Mouse (Mus musculus) cerebral cortex, adult 2 months (tissue): ENCODE data around the gene Pthlh.

Source experiments
- WGBS: fragments of 180-500 bp; shearing (Covaris S2); methylation state at CpG from one replicate; pipeline ENCODE4 v1.1.7; 2018; 5-methylcytosine and 5-hydroxymethylcytosine counted together

The Pthlh gene

DNA sequence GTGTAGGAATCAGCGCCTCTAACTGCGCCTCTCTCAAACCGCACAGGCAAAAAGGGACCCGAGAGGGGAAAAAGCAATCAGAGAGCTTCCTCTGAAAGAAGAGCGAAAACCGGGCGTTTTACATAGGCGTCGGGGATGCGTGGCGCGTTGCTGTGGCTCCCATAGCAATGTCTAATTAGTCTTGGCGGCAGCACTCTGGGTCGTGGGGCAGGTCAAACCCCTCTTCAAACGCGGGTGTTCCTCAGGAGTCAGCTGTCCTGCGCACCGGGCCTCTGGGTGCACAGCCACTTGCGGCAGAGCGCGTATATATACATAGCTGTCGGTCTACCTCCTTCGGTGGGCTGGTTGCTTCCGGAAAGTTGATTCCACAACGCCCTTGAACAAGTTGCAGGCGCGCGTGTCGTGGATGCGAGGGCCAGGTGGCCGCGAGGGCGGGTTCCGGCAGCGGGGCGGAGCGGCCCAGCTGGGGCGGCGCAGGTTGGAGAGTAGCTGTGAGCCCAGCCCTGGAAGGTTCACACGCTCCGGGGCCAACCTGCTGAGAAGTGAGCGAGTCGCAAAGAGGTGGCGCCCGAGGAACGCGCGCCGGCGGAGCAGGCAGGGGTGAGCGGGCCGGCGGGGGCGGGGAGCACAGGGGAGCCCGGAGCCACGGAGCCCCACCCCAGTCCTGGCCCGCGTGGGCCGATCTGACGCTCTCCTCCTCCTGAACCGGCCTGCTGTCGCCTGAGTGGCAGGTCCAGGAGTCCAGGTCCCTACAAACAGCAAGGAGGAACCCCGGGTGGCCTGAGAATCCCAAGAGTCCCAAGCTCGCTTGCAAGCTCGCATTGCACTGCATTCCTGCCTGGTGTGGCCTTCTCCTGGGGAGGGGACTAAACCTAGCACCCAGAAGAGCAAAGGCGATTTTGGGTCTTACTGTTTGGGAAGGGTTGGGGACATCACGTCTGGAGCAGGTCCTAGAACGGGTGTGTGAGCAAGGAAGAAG is at the start of gene Pthlh:
Gene Pthlh, minus strand, starts transcription at position 597 of the 979 bp plus-strand sequence.
- 3% methylated on average over 67 of the region's 68 CpGs for WGBS

DNA sequence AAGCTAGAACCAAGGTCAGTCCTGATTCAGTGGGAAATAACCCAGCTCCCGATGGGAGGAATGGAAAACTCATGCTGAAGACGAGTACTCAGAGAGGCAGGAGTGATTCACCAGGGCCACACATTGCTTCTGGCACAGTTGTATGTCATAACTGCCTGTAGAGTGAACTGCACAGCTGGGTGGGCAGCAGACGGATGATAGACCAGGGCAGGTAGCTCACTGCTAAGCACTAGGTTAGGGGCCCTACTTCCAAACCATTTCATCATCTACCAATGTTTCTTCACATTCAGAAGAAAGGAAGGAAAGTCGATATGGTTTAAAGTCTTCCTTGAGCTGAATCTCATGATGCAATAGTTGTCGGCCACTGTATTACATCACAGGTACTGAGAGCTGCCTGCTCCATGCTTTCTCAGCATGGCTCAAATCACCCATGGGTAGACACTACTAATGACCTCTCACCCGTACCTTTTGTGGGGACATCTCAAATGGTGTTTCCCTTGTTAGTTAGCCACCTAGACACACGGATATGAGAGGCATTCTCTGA is 46.5 kb upstream of the Pthlh start:
- 84% methylated on average over 7 of the region's 7 CpGs for WGBS

DNA sequence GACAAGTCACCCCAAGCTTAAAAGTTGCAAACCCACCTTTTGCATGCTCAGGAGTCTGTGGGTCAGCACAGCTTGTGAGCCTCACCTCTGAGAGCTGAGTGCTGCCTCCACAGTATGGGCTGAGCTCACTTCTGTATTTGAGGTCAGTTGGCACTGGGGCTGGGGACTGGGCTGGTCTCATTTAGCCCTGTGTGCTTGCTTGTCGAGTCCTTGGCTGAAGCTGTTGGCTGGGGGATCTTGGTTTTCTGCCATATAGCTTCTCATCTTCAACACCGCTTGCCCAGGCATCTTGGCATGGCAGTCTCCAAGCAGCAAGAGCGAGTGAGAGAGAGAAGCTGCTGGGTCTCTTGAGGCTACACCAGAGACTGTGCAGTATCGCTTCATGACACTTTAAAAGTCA is 46.1 kb upstream of the Pthlh start:
- 73% methylated on average over 4 of the region's 4 CpGs for WGBS

DNA sequence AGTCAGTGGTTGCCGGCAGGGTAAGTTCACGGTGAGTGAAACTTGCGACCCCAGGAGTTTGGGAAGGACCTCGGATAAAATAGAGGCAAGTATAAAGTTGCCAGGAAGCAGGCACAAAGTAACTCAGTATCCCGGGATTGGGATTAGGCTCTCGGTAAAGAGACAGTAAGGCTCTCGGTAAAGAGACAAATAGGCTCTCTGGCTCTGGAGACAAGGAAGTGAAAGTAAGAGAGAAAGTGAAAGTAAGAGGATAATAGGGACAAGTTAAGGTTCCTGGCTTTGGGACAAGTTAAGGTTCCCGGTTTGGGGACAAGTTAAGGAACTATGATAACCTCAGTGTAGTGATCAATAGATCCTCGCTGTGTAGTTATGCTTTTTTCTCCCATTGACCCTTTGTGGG is 40.3 kb upstream of the Pthlh start:
- 83% methylated on average over 8 of the region's 9 CpGs for WGBS

DNA sequence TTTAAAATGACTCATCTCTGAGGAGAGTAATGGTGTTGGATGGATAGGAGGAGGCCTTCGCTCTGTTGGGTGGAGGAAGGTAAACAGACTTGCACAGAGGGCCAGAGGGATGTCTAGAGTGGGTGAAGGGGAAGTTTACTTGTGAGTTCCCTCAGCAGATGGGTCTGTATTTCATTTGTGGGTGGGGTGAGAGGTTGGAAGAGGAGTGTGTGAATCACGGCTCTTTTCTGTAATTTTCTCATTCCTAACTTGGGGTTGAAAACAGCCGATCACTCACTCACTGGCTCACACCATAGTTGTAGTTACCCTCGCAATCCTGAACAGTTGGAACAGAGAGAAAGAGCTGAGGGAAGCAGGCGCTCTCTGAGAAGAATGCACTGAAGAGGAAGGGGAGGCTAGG is 35.6 kb upstream of the Pthlh start:
- WGBS: 53% methylated on average over 5 of the region's 5 CpGs

DNA sequence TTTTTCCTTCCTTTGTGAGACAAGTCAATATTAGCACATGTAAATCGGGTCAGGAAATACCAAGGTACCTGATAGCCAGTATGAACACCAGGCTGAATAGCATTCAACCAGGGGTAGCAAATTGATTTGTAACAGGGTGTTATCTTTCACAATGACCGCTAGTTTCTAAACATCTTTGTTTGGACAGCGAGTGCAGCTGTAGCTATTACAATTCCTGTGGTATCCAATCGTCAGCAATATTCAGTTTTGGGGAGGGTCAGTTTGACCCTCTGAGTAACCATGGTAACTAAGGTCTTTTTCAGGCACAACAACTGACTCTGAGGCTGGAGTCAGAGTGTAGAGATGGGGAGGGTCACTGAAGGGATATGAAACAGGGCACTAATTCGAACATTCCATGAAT is 15.3 kb upstream of the Pthlh start:
- 76% methylated on average over 5 of the region's 5 CpGs for WGBS

DNA sequence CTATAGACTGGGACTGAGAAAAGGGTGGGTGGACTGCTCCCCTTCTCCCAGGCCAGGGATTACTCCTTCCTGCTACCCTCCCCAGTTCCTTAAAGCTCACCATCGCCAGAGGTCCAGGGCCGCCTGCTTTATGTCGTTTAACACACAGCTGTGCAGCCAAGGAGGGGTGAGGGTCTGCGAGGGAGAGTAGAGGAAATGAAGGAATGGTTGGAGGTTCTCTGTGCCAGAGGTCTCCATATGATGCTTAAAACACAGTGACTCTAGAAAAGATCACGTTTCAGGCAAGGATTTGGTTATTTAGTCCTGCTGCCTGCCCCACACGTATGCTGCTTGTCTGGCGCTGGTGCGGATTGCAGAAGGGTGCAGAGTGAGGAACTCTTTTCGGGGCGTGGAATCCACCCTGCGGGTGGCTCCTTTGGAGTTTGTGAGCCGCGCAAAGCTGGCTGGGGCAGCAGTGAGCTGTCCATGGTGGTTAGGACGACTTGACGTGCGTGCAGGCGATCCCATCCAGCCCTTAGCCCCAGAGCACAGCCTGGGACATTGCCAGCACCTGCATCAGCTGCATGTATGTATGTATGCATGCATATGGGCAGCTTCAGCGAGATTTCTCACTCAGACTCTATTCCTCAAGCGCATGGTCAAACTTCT is 4.3 kb upstream of the Pthlh start:
- WGBS: 25% methylated on average over 19 of the region's 19 CpGs

DNA sequence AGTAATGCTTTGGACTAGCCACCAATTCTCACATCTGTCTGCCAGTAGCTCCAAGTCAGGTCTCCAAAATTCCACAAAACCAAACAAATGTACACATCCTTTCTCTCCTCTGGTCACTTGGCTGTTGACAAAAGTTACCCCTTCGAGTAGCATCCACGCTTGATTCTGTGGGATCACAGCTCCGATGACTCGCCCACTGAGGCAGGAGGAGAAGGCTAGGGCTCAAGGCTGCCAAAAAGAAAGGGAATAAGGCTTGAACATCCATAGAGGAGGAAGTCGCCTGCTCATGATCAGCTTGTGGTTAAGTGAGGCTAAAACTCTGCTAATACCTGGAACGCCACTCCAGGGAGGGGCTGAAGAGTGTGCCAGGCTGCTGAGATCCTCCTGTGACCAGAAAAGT is 2.5 kb upstream of the Pthlh start:
- WGBS: 86% methylated on average over 6 of the region's 6 CpGs

DNA sequence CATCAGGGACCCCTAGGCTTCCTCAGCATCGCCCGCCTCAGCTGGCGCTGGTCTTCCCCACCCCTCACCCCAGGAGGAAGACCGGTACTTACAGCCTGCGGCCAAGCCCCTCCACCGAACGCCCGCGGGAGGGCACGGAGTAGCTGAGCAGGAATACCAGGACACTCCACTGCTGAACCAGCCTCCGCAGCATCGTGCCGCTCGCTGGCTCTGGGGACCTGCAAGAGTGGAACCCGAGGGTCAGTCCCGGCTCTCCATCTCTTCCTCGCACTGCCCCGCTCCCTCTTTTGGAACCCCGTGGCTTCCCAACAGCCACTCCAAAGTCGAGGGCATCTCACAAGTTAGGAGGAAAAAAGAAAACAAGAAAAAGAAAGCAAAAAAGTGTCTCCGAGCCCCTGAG is 805 bp downstream of the Pthlh start:
- 1% methylated on average over 21 of the region's 21 CpGs for WGBS

DNA sequence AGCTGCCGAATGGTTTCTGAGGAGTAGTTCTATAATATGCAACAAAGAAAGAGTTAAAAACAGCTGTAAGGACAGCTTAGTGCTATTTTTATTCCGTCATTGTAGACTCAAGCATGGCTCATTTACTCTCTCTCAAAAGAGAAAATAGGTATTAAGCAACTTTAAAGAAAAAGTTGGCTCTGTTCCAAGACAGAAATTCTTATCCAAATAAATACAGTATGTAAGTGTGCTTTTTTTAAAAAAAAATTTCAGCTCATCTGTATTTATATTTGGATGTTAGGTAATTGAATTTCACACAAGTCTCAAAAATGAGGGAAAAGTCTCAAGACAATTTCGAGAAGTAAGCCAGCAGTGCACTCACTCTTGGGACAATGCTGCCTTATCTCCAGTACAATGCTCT is 2.4 kb downstream of the Pthlh start:
- WGBS: 17% methylated on average over 3 of the region's 3 CpGs

DNA sequence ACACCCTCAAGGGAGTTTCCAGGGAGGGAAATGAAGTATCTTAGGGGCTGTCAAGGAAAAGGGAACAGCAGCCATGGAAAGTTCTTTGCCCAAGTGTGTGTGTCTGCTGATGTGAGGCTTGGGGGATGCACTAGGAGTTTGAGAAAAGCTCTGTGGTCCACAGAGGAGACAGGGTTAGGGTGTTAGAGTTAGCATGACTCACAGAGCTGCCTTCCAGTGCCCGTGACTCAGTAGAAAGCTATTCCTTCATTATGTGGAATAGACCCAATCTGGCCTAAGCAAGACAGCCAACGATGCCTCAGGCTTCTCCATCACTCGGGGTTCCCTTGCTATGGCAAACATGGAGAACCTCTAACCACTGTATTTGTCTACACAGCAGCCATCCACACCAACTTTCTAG is 3.2 kb downstream of the Pthlh start:
- WGBS: 83% methylated on average over 3 of the region's 3 CpGs

DNA sequence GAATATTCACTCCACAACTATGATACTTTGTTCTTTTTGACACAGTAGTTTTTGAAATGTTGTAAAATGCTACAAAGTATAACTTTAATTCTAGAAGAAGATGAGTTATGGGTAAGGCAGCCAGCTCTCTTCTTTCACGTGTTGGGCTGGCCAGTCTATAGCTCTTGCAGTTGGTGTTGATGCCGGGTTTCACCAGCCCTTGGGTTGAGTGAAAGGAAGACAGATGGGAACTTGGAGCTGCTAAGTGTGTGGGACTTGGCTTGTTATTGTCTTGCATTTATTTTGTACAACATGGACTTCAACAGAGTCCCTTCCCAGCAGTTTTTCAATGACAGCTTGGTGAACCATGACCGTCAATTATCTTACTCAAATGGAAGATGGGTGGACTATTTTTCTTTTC is 16.2 kb downstream of the Pthlh start:
- 50% methylated on average over 3 of the region's 3 CpGs for WGBS

DNA sequence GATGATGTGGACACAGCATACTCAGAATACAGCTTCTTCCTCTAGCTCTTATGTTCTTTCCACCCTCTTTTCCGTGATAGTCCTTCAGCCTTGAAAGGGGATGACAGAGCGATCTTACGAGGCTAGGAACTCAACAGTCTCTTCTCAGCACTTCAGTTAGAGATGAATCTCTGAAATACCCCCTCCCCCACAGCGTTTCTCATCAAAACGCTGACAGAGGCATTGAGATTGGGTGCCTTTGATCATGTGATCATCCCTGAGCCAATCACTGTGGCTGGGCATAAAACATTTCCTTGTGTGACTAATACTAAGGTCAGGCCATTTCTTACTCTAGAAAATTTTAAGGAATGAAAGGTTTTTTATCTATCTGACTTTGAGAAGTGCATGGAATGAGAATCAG is 20.3 kb downstream of the Pthlh start:
- 66% methylated on average over 5 of the region's 5 CpGs for WGBS

DNA sequence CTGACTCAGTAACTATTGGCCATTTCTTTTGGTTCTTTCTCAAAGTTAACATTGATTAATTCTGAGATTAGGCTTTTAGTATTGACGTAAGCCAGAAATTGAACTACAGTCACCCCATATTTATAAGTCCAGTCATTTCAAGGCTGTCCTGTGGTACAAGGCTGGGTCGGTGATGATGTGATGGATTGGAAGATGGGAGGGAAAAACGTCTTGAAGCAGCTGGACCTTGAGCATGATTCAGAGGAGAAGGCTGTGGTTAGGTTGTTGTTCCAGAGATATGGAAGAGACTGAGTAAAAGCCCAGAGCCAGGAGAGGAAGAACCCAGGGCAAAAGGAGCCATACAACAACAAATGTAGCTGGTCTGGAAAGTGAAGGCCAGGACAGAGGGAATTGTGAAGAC is 22.4 kb downstream of the Pthlh start:
- 91% methylated on average over 3 of the region's 3 CpGs for WGBS

DNA sequence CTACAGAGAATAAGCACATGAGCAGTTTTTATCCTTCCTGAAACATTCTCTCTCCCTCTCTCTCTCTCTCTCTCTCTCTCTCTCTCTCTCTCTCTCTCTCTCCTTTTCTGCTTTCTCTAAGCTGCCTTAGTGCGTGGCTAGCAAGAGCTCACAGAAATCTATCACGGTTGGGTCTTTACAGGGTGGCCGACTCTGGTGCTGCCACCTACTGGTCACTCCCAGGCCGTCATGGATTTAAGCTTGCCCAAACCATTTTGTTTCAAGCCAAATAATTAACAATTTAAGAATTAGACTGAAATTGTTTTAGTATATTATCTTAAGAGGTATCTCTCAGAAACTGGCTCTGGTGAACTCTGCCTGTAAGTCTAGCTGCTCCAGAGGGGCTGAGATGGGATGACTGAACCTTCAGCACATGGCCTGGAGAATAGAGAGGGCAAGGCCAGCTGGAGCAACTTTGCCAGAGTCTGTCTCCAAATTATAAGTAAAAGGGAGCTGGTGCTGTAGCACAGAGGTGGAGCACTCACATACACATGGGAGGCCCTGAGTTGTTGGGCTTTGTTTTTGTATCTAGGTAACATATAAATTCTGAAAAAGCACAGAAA is 23.7 kb downstream of the Pthlh start:
- 7% methylated on average over 4 of the region's 4 CpGs for WGBS

DNA sequence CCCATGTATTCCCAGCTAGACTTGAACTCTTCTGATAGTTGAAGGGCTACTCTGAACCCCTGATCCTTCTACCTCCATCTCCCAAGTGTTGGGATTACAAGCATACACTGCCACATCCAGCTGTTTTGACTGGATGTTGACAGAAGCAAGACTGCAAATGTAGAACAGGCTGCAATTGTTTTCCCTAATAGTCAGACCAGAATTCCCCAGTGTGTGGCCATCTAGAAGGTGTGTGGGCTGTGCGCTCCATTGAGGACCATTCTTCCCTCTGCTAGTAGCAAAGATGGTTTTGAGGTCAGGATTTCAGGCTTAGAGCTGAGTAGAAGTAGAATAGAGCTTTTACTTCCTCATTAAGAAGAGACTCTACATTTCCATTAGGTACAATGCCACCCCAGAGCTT is 37.3 kb downstream of the Pthlh start:
- 87% methylated on average over 1 of the region's 1 CpGs for WGBS

DNA sequence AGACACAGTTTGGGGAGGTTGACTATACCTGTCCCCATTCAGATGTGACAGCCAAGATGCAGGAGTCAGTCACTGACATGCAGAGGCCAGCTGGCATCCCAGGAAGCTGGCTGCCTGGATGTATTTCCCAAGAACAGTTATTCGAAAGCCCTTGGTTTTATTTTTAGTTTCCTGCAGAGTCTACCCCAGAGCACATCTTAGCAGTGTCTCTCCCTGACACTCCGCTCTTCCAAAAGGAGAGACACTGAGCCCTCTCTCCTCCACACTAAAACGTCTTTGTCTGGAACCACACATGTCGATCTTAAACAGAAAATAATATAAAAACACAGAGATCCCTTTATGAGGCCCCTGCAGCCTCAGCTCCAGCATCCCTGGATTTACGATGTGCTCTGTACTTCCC is 44.9 kb downstream of the Pthlh start:
- 46% methylated on average over 5 of the region's 5 CpGs for WGBS

DNA sequence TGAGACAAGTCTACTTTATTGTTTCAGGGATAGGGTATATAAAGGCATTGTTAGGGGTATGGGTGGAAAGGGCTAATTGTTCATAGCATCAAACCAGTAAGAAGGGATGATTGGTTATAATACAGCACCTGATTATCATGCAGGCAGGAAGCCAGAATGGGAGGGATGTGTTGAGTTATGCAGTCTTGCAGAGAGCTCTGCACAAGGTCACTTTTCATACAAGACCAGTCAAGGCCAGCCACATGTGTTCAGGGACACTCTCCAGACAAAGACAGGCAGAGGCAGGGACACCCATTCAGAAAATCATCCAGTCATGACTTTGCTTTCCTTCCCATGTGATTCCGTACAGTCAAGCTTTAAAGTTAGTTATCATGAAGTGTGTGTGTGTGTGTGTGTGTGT is 47.8 kb downstream of the Pthlh start:
- WGBS: 86% methylated on average over 1 of the region's 1 CpGs

DNA sequence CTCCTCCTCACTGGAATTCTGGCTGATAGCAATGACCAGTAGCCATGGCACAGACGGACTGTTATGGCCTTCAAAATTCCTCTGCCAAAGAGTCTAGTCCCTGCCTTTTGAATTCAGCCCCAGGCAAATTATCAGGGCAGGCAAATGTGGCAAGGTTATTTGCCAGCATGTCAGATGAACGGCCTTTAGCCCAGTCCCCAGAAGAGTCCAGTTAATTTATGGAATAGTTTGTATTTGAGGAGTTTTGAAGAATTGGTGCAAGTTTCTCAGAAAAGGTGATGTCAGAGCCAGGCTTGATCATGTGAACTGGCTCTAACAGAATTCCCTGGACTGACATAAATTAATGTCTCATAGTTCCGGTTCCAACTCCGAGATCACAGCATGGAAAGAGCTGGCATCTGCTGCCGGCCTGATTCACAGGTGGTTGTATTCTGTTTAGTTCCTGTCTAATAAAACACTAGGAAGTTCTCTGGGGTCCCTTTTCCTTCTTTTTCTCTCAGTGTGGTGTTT is 56.1 kb downstream of the Pthlh start:
- 70% methylated on average over 5 of the region's 5 CpGs for WGBS
